Mouse (Mus musculus): ENCODE results near the gene Dock6. TPM values are rescaled to one million over a fixed set of nuclear protein-coding genes. Genes with fewer than 3 reads are reported as not detected.
"Not testable (repeated sequence)": the region's sequence is repeated elsewhere in the genome, so short reads cannot be mapped to it uniquely, and the experiment has no call there.

Gene Dock6
- total RNA-seq, 2 experiments from 2014 or later: 9.4 to 10.5 TPM

GRCm38 (mm10) chr9:21784517-21785307, 67.7 kb downstream of the Dock6 start:
- Histone ChIP-seq H3K4me3 (no peak overlapping the region), H3K27ac (peak overlapping the region; percentile 64)
- no peak for DNase-seq
- intact Hi-C loops (cut with DNase I): no loop called here
- no peak for TF ChIP-seq CTCF (IDR thresholded peaks at IDR 0.05)

- Histone ChIP-seq H3K4me3 (no peak overlapping the region), H3K27ac (peak overlapping the region; percentile 76)
- intact Hi-C loops (cut with DNase I): no loop called here
- no peak for TF ChIP-seq CTCF (IDR thresholded peaks at IDR 0.05)
- peak; percentile 88 for DNase-seq
These were observed 70.6 kb downstream of the Dock6 start for GRCm38 (mm10) chr9:21781657-21782468.

GRCm38 (mm10) chr9:21777726-21778125, 74.7 kb downstream of the Dock6 start:
- intact Hi-C loops (cut with DNase I): no loop called here
- H3K27ac ChIP-seq: no peak overlapping the region
- DNase-seq: no peak
- TF ChIP-seq CTCF (IDR thresholded peaks at IDR 0.05): no peak
- no peak overlapping the region for H3K4me3 ChIP-seq

DNA sequence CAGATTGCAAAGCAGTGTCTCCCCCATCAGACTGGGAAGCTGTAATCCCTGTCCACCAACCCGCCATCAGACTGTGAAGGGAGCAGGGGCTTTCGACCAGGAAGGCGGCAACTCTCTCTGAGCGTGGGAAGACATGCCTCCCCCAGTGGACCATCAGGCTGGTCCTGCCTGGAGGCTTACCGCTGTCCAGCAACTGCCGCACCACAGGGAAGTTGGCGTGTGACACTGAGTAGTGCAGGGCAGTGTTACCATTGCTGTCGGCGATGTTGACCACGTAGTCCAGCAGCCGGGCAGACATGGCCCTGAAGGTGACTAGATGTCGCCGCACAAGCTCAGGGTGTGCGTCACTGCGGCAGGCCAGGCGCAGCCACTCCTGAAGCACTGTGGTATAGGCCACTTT, 78.1 kb downstream of the Dock6 start:
- Histone ChIP-seq H3K4me3 (no peak overlapping the region), H3K27ac (no peak overlapping the region)
- intact Hi-C loops (cut with DNase I): no loop called here
- no peak for DNase-seq
- TF ChIP-seq CTCF (IDR thresholded peaks at IDR 0.05): no peak

GRCm38 (mm10) chr9:21773396-21773795, 79.0 kb downstream of the Dock6 start:
- DNase-seq; intact Hi-C loops (cut with DNase I); H3K27ac ChIP-seq; H3K4me3 ChIP-seq: not testable (repeated sequence)

- no peak for TF ChIP-seq CTCF (IDR thresholded peaks at IDR 0.05)
- H3K27ac ChIP-seq: peak overlapping the region; percentile 83
- intact Hi-C loops (cut with DNase I): no loop called here
- H3K4me3 ChIP-seq: peak overlapping the region; percentile 5; the same call in 1 of the 2 replicates
- DNase-seq: peak; percentile 66
These were observed 82.8 kb downstream of the Dock6 start for GRCm38 (mm10) chr9:21769558-21770183.

GRCm38 (mm10) chr9:21768511-21769411, 83.7 kb downstream of the Dock6 start:
- no peak for TF ChIP-seq CTCF (IDR thresholded peaks at IDR 0.05)
- Histone ChIP-seq H3K4me3 (peak overlapping the region; percentile 14; the same call in 1 of the 2 replicates), H3K27ac (peak overlapping the region; percentile 83)
- intact Hi-C loops (cut with DNase I): no loop called here
- DNase-seq: peak; percentile 57

DNA sequence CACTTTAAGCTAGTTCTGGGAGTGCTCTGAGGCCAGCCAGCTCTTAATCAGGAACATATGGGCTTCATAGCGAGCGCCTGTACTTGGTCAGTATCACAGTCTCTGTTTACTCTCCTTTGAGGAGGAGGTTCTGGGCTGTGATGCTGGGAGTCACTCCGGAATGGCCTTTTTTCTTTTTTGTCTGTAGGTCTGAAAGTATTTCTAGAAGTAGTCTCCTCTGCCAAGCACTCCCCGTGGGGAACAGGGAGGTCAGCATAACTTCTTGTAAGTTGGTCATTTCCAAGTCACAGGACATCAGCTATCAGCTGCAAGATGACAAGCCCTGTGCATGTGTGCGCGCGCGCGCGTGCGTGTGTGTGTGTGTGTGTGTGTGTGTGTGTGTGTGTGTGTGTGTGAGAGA, 84.5 kb downstream of the Dock6 start:
- peak overlapping the region; percentile 83 for H3K27ac ChIP-seq
- TF ChIP-seq CTCF (IDR thresholded peaks at IDR 0.05): no peak
- H3K4me3 ChIP-seq: no peak overlapping the region
- intact Hi-C loops (cut with DNase I): no loop called here
- peak; percentile 70 for DNase-seq

GRCm38 (mm10) chr9:21764084-21764999, 88.1 kb downstream of the Dock6 start:
- no peak for DNase-seq
- TF ChIP-seq CTCF (IDR thresholded peaks at IDR 0.05): no peak
- intact Hi-C loops (cut with DNase I): loop anchor here (5.0 kb wide), 1 partner anchor 42 kb away; the partner anchor contains the start of gene Ldlr
- Histone ChIP-seq H3K4me3 (no peak overlapping the region), H3K27ac (no peak overlapping the region)

DNA sequence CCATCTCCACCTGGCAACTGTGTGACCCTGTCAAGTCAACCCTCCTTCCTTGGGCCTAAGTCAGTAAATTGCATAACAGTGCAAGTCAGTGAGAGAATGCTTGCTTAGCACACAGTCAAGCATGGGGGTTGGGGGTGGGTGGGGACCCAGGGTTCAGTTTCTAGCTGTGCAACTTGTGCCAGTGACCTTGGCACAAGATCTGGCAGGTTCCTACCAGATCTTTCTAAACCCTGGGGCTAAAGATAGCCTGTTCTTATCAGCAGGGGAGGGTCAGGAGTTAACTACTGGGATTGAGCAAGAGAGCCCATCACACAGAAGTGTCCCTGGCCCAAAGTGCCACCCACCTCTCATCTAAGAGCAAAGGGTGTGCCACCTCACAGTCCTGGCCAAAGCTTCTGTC, 90.3 kb downstream of the Dock6 start:
- H3K27ac ChIP-seq: peak overlapping the region; percentile 53
- TF ChIP-seq CTCF (IDR thresholded peaks at IDR 0.05): no peak
- DNase-seq: no peak
- H3K4me3 ChIP-seq: no peak overlapping the region
- intact Hi-C loops (cut with DNase I): loop anchor here (5.0 kb wide), 1 partner anchor 40 kb away; the partner anchor contains the start of gene Ldlr

Measured in gastrocnemius, adult 2 months (tissue).